Mouse (Mus musculus): ENCODE measurements around the gene Mief1. TPM values are rescaled to one million over a fixed set of nuclear protein-coding genes. Genes with fewer than 3 reads are reported as not detected.

The Mief1 gene
- total and polyA plus RNA-seq, 2 experiments from 2014 or later = 20.3 to 51.1 TPM

DNA sequence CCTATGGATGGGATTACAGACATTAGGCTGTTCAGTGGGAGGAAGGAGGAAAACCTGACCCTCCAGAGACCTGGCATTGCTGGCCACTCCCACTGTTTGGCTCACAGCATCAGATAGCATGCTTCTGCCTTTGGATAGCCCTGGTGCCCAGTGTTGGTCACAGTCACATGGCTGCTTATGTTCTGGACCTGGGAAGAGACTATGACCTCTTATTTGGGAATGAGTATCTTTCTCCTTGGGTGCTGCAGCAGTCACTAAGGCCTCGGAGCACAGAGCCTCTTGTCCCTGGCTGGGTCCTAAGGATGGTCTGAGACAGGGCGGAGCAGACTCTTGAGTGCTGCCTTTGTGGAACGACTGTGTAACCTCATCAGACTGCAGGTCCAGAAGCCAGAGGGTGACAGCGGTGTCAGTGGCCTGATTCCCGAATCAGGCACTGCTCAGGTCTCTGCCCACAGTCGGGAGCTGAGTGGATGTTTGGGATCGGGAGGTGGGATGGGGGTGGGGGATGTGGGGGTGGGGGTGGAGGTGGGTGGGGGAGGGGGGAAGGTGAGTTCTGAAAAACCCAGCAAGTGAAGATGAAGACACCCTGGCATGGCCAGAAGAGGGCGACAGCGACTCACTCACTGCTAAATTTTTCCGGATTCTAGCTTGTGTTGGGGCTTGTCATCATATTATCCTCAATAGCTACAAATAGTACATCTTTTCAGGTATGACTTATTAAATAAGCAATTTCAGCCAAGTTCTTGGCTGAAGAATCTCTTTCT, 17.9 kb upstream of the Mief1 start:
- peaks cover 25% of the 10 kb centered on the region for H3K36me3 ChIP-seq (ENCODE audit: insufficient read depth, low read length)
- ATAC-seq (peak; percentile 56; the same call in 1 of the 2 replicates), DNase-seq (ENCODE audit: low spot score) (peak; percentile 62)
- no peaks in the 10 kb centered on the region for H3K27me3 ChIP-seq (ENCODE audit: insufficient read depth, low read length)
- no peak overlapping the region; the same call in 1 of the 2 replicates for H3K27ac ChIP-seq
- H3K9me3 ChIP-seq (ENCODE audit: low read length) = no peaks in the 10 kb centered on the region
- no peak overlapping the region for H3K4me3 ChIP-seq (ENCODE audit: low read length)
- WGBS = 21% methylated on average over 10 of the region's 10 CpGs
- H3K4me2 ChIP-seq (ENCODE audit: low read depth, low read length) = no peak overlapping the region
- H3K9ac ChIP-seq (replicated peaks; ENCODE audit: low read length) = no peak overlapping the region
- peak; percentile 60 for TF ChIP-seq CTCF (IDR thresholded peaks at IDR 0.05; ENCODE audit: low read depth)
- no peaks in the 10 kb centered on the region for H3K4me1 ChIP-seq (ENCODE audit: insufficient read depth, low read length)

- Histone ChIP-seq H3K4me1 (ENCODE audit: insufficient read depth, low read length) (no peaks in the 10 kb centered on the region), H3K4me2 (ENCODE audit: low read depth, low read length) (no peak overlapping the region), H3K27me3 (ENCODE audit: insufficient read depth, low read length) (no peaks in the 10 kb centered on the region), H3K36me3 (ENCODE audit: insufficient read depth, low read length) (peaks cover 21% of the 10 kb centered on the region), H3K27ac (no peak overlapping the region), H3K9ac (replicated peaks; ENCODE audit: low read length) (no peak overlapping the region), H3K4me3 (ENCODE audit: low read length) (no peak overlapping the region), H3K9me3 (ENCODE audit: low read length) (no peaks in the 10 kb centered on the region)
- TF ChIP-seq CTCF (IDR thresholded peaks at IDR 0.05; ENCODE audit: low read depth) = no peak
- DNase-seq (ENCODE audit: low spot score) = no peak
- no peak for ATAC-seq
- WGBS = 69% methylated on average over 9 of the region's 9 CpGs
Measured at GRCm38 (mm10) chr15:80216480-80216820, 17.4 kb upstream of the Mief1 start.

GRCm38 (mm10) chr15:80217476-80217875, 16.3 kb upstream of the Mief1 start:
- Histone ChIP-seq H3K27ac (no peak overlapping the region), H3K4me3 (ENCODE audit: low read length) (no peak overlapping the region), H3K4me1 (ENCODE audit: insufficient read depth, low read length) (no peaks in the 10 kb centered on the region), H3K4me2 (ENCODE audit: low read depth, low read length) (no peak overlapping the region), H3K9me3 (ENCODE audit: low read length) (no peaks in the 10 kb centered on the region), H3K9ac (replicated peaks; ENCODE audit: low read length) (no peak overlapping the region), H3K36me3 (ENCODE audit: insufficient read depth, low read length) (peaks cover 10% of the 10 kb centered on the region; the same call in 1 of the 2 replicates), H3K27me3 (ENCODE audit: insufficient read depth, low read length) (no peaks in the 10 kb centered on the region)
- TF ChIP-seq CTCF (IDR thresholded peaks at IDR 0.05; ENCODE audit: low read depth) = no peak
- WGBS = 87% methylated on average over 10 of the region's 10 CpGs
- ATAC-seq (no peak), DNase-seq (ENCODE audit: low spot score) (no peak)

GRCm38 (mm10) chr15:80219211-80219610, 14.6 kb upstream of the Mief1 start:
- 53% methylated on average over 14 of the region's 14 CpGs for WGBS
- no peaks in the 10 kb centered on the region for H3K27me3 ChIP-seq (ENCODE audit: insufficient read depth, low read length)
- no peak overlapping the region for H3K4me2 ChIP-seq (ENCODE audit: low read depth, low read length)
- H3K36me3 ChIP-seq (ENCODE audit: insufficient read depth, low read length) = no peaks in the 10 kb centered on the region
- H3K27ac ChIP-seq = no peak overlapping the region
- DNase-seq (ENCODE audit: low spot score) (no peak), ATAC-seq (no peak)
- H3K4me3 ChIP-seq (ENCODE audit: low read length) = no peak overlapping the region
- H3K9me3 ChIP-seq (ENCODE audit: low read length) = no peaks in the 10 kb centered on the region
- no peaks in the 10 kb centered on the region for H3K4me1 ChIP-seq (ENCODE audit: insufficient read depth, low read length)
- no peak for TF ChIP-seq CTCF (IDR thresholded peaks at IDR 0.05; ENCODE audit: low read depth)
- H3K9ac ChIP-seq (replicated peaks; ENCODE audit: low read length) = no peak overlapping the region

GRCm38 (mm10) chr15:80219705-80220657, 13.8 kb upstream of the Mief1 start:
- DNase-seq (ENCODE audit: low spot score) (no peak), ATAC-seq (no peak)
- H3K4me2 ChIP-seq (ENCODE audit: low read depth, low read length) = no peak overlapping the region
- H3K4me1 ChIP-seq (ENCODE audit: insufficient read depth, low read length) = no peaks in the 10 kb centered on the region
- H3K9ac ChIP-seq (replicated peaks; ENCODE audit: low read length) = no peak overlapping the region
- no peak overlapping the region for H3K4me3 ChIP-seq (ENCODE audit: low read length)
- 73% methylated on average over 4 of the region's 4 CpGs for WGBS
- H3K9me3 ChIP-seq (ENCODE audit: low read length) = no peaks in the 10 kb centered on the region
- H3K36me3 ChIP-seq (ENCODE audit: insufficient read depth, low read length) = no peaks in the 10 kb centered on the region
- no peak for TF ChIP-seq CTCF (IDR thresholded peaks at IDR 0.05; ENCODE audit: low read depth)
- no peak overlapping the region for H3K27ac ChIP-seq
- no peaks in the 10 kb centered on the region for H3K27me3 ChIP-seq (ENCODE audit: insufficient read depth, low read length)

DNA sequence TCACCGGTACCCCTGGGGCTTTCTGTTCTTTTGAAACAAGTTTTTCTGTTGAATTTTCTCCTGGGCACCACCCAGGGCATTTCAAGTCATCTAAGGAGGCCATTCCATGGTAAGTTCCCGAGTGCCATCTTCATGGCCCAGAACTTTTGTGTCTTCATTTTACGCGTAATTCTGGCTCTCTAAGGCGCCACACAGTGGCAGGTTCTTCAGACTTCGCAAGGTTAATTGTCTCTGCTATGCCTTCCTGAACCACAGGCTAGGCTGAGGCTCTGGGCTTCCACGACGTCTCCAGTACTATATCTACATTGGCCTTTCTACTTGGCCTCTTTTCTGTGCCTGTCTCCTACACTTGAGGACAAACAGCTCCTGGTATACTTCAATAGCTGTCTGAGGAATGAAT, 12.8 kb upstream of the Mief1 start:
- 66% methylated on average over 8 of the region's 8 CpGs for WGBS
- H3K4me3 ChIP-seq (ENCODE audit: low read length) = no peak overlapping the region

More for the DNA sequence above, 12.8 kb upstream of the Mief1 start:
- Histone ChIP-seq H3K9me3 (ENCODE audit: low read length) (no peaks in the 10 kb centered on the region), H3K4me2 (ENCODE audit: low read depth, low read length) (no peak overlapping the region), H3K36me3 (ENCODE audit: insufficient read depth, low read length) (no peaks in the 10 kb centered on the region), H3K27me3 (ENCODE audit: insufficient read depth, low read length) (no peaks in the 10 kb centered on the region), H3K4me1 (ENCODE audit: insufficient read depth, low read length) (no peaks in the 10 kb centered on the region), H3K27ac (no peak overlapping the region), H3K9ac (replicated peaks; ENCODE audit: low read length) (no peak overlapping the region)
- peak; percentile 1; the same call in 1 of the 2 replicates for TF ChIP-seq CTCF (IDR thresholded peaks at IDR 0.05; ENCODE audit: low read depth)
- DNase-seq (ENCODE audit: low spot score) (no peak), ATAC-seq (no peak)

Data from hindbrain, postnatal 0 days (tissue).